Mouse (Mus musculus) hindbrain, embryonic 10.5 days (tissue): Measurements from ENCODE around the gene Slc16a6. TPM values are rescaled to one million over a fixed set of nuclear protein-coding genes. Genes with fewer than 3 reads are reported as not detected.
A peak's percentile ranks its signal among the peaks of the same experiment; 100 is the strongest.

Experiments
- DNase-seq: peaks from one replicate; pipeline ENCODE4 v3.0.0-alpha.2; 2017; ENCODE audit warnings: low spot score
- H3K27ac ChIP-seq: fragments of 300-500 bp; sonication (generic); 2 replicates; pipeline ENCODE4 v1.5.1; 2016; ENCODE audit warnings: mild to moderate bottlenecking, moderate library complexity
- H3K27me3 ChIP-seq: fragments of 300-500 bp; sonication (generic); 2 replicates; pipeline ENCODE4 v1.6.1; 2016; ENCODE audit warnings: mild to moderate bottlenecking; ENCODE audit not compliant: poor library complexity, insufficient read depth, severe bottlenecking
- H3K36me3 ChIP-seq: fragments of 300-500 bp; sonication (generic); 2 replicates; pipeline ENCODE4 v1.6.1; 2016; ENCODE audit warnings: mild to moderate bottlenecking, moderate library complexity
- H3K4me1 ChIP-seq: fragments of 300-500 bp; sonication (generic); replicated peaks from 2 replicates; pipeline ENCODE4 v1.6.1; 2016; ENCODE audit warnings: mild to moderate bottlenecking
- H3K4me3 ChIP-seq: fragments of 300-500 bp; sonication (generic); 2 replicates; pipeline ENCODE4 v1.5.1; 2016; ENCODE audit warnings: mild to moderate bottlenecking, moderate library complexity
- H3K9me3 ChIP-seq: fragments of 300-500 bp; sonication (generic); 2 replicates; pipeline ENCODE4 v1.6.1; 2016; ENCODE audit warnings: mild to moderate bottlenecking, moderate library complexity
- WGBS: fragments of 180-500 bp; shearing (Covaris S2); methylation state at CpG from one replicate; pipeline ENCODE4 v1.1.7; 2016; 5-methylcytosine and 5-hydroxymethylcytosine counted together
- polyA plus RNA-seq: library from polyadenylated mRNA; unstranded; fragments of >200 nt; fragmentation: Nextera tagmentation; extraction: Ambion mirVana; gene quantifications from 2 replicates; pipeline ENCODE4 v1.2.1, GENCODE M21; 2016

Slc16a6 gene
- polyA plus RNA-seq, 1 experiment from 2014 or later = 3.6 TPM

GRCm38 (mm10) chr11:109436889-109437288 lies 36.5 kb downstream of the Slc16a6 start:
- Histone ChIP-seq H3K27ac (no peak overlapping the region), H3K4me1 (peaks cover 14% of the 10 kb centered on the region), H3K36me3 (peaks cover 56% of the 10 kb centered on the region), H3K4me3 (no peak overlapping the region), H3K9me3 (no peaks in the 10 kb centered on the region), H3K27me3 (peaks cover 16% of the 10 kb centered on the region)
- 67% methylated on average over 8 of the region's 8 CpGs for WGBS
- DNase-seq = no peak

- peaks cover 80% of the 10 kb centered on the region for H3K36me3 ChIP-seq
- DNase-seq = no peak
- 95% methylated on average over 16 of the region's 16 CpGs for WGBS
- H3K4me1 ChIP-seq = peaks cover 3% of the 10 kb centered on the region
- H3K9me3 ChIP-seq = no peaks in the 10 kb centered on the region
- H3K4me3 ChIP-seq = no peak overlapping the region
- H3K27me3 ChIP-seq = no peaks in the 10 kb centered on the region
- no peak overlapping the region for H3K27ac ChIP-seq
Observed at GRCm38 (mm10) chr11:109434233-109434798, 39.1 kb downstream of the Slc16a6 start.

GRCm38 (mm10) chr11:109427353-109427752 lies 46.0 kb downstream of the Slc16a6 start:
- 94% methylated on average over 5 of the region's 5 CpGs for WGBS
- Histone ChIP-seq H3K4me1 (peaks cover 22% of the 10 kb centered on the region), H3K9me3 (no peaks in the 10 kb centered on the region), H3K27me3 (no peaks in the 10 kb centered on the region; the same call in 1 of the 2 replicates), H3K27ac (no peak overlapping the region), H3K36me3 (peaks cover 38% of the 10 kb centered on the region), H3K4me3 (peak overlapping the region; percentile 75; the same call in 1 of the 2 replicates)
- DNase-seq = no peak

- peak overlapping the region; percentile 95 for H3K27ac ChIP-seq
- peak overlapping the region; percentile 75 for H3K4me3 ChIP-seq
- peaks cover 22% of the 10 kb centered on the region for H3K4me1 ChIP-seq
- H3K9me3 ChIP-seq = no peaks in the 10 kb centered on the region
- DNase-seq = no peak
- H3K27me3 ChIP-seq = no peaks in the 10 kb centered on the region; the same call in 1 of the 2 replicates
- H3K36me3 ChIP-seq = peaks cover 30% of the 10 kb centered on the region
- WGBS = under 1% methylated on average over 11 of the region's 11 CpGs
Observed at GRCm38 (mm10) chr11:109426272-109426586, 47.2 kb downstream of the Slc16a6 start.

GRCm38 (mm10) chr11:109425392-109426271 lies 47.8 kb downstream of the Slc16a6 start, which contains the start of gene Amz2:
TSS of gene Amz2 (plus strand) at chr11:109425946.
- under 1% methylated on average over 65 of the region's 65 CpGs for WGBS
- H3K4me1 ChIP-seq = peaks cover 22% of the 10 kb centered on the region
- no peaks in the 10 kb centered on the region; the same call in 1 of the 2 replicates for H3K27me3 ChIP-seq
- peak within 1 kb of the TSS; percentile 95 for H3K27ac ChIP-seq
- H3K36me3 ChIP-seq = peaks cover 24% of the 10 kb centered on the region
- no peaks in the 10 kb centered on the region for H3K9me3 ChIP-seq
- DNase-seq = peak; percentile 100
- peak within 1 kb of the TSS; percentile 75 for H3K4me3 ChIP-seq

- no peak overlapping the region for H3K4me3 ChIP-seq
- H3K4me1 ChIP-seq = peaks cover 26% of the 10 kb centered on the region
- H3K36me3 ChIP-seq = peaks cover under 1% of the 10 kb centered on the region; the same call in 1 of the 2 replicates
- DNase-seq = no peak
- no peaks in the 10 kb centered on the region for H3K9me3 ChIP-seq
- H3K27ac ChIP-seq = no peak overlapping the region
- peaks cover 5% of the 10 kb centered on the region; the same call in 1 of the 2 replicates for H3K27me3 ChIP-seq
- WGBS = 78% methylated on average over 1 of the region's 1 CpGs
Observed at GRCm38 (mm10) chr11:109423294-109423693, 50.1 kb downstream of the Slc16a6 start.

GRCm38 (mm10) chr11:109422263-109422662 lies 51.1 kb downstream of the Slc16a6 start:
- H3K4me1 ChIP-seq = peaks cover 25% of the 10 kb centered on the region
- H3K27me3 ChIP-seq = peaks cover 5% of the 10 kb centered on the region; the same call in 1 of the 2 replicates
- no peak overlapping the region for H3K27ac ChIP-seq
- 95% methylated on average over 4 of the region's 4 CpGs for WGBS
- no peak overlapping the region for H3K4me3 ChIP-seq
- no peaks in the 10 kb centered on the region for H3K36me3 ChIP-seq
- no peak for DNase-seq
- no peaks in the 10 kb centered on the region for H3K9me3 ChIP-seq

- no peak for DNase-seq
- H3K36me3 ChIP-seq = no peaks in the 10 kb centered on the region
- no peak overlapping the region for H3K4me3 ChIP-seq
- H3K27ac ChIP-seq = no peak overlapping the region
- H3K27me3 ChIP-seq = peaks cover 5% of the 10 kb centered on the region; the same call in 1 of the 2 replicates
- H3K4me1 ChIP-seq = peaks cover 16% of the 10 kb centered on the region
- no peaks in the 10 kb centered on the region for H3K9me3 ChIP-seq
- 86% methylated on average over 5 of the region's 5 CpGs for WGBS
Observed at GRCm38 (mm10) chr11:109421205-109421604, 52.2 kb downstream of the Slc16a6 start.

GRCm38 (mm10) chr11:109420567-109420962 lies 52.8 kb downstream of the Slc16a6 start:
- Histone ChIP-seq H3K4me1 (peaks cover 11% of the 10 kb centered on the region), H3K27ac (no peak overlapping the region), H3K27me3 (peaks cover 5% of the 10 kb centered on the region; the same call in 1 of the 2 replicates), H3K4me3 (no peak overlapping the region), H3K9me3 (no peaks in the 10 kb centered on the region), H3K36me3 (no peaks in the 10 kb centered on the region)
- WGBS = 86% methylated on average over 14 of the region's 14 CpGs
- no peak for DNase-seq

- Histone ChIP-seq H3K36me3 (no peaks in the 10 kb centered on the region), H3K9me3 (no peaks in the 10 kb centered on the region), H3K4me3 (no peak overlapping the region), H3K4me1 (peaks cover 6% of the 10 kb centered on the region), H3K27ac (no peak overlapping the region), H3K27me3 (peaks cover 5% of the 10 kb centered on the region; the same call in 1 of the 2 replicates)
- no peak for DNase-seq
- 46% methylated on average over 16 of the region's 16 CpGs for WGBS
Observed at GRCm38 (mm10) chr11:109419961-109420566, 53.3 kb downstream of the Slc16a6 start.

- H3K9me3 ChIP-seq = no peaks in the 10 kb centered on the region
- 58% methylated on average over 4 of the region's 4 CpGs for WGBS
- H3K36me3 ChIP-seq = no peaks in the 10 kb centered on the region
- H3K4me1 ChIP-seq = peaks cover 4% of the 10 kb centered on the region
- peaks cover 5% of the 10 kb centered on the region; the same call in 1 of the 2 replicates for H3K27me3 ChIP-seq
- DNase-seq = no peak
- no peak overlapping the region for H3K4me3 ChIP-seq
- no peak overlapping the region for H3K27ac ChIP-seq
Observed at GRCm38 (mm10) chr11:109419461-109419860, 53.9 kb downstream of the Slc16a6 start.

- Histone ChIP-seq H3K27me3 (0 out of 2 replicates have a peak, but pooled peaks cover 5% of the 10 kb centered on the region), H3K4me3 (no peak overlapping the region), H3K4me1 (peaks cover 4% of the 10 kb centered on the region), H3K9me3 (no peaks in the 10 kb centered on the region), H3K27ac (no peak overlapping the region), H3K36me3 (no peaks in the 10 kb centered on the region)
- 90% methylated on average over 9 of the region's 9 CpGs for WGBS
- DNase-seq = no peak
Observed at GRCm38 (mm10) chr11:109417472-109418040, 55.8 kb downstream of the Slc16a6 start.
